Mouse (Mus musculus): ENCODE measurements around the gene Grik1.

- TF ChIP-seq CTCF (IDR thresholded peaks at IDR 0.05; ENCODE audit: borderline replicate concordance, extremely low read depth, insufficient read depth, insufficient read length): no peak
- TF ChIP-seq POLR2A (IDR thresholded peaks at IDR 0.05; ENCODE audit: borderline replicate concordance, extremely low read depth, insufficient read depth, insufficient read length, poor library complexity, severe bottlenecking): no peak
Observed at GRCm38 (mm10) chr16:87957449-87957848, 332.6 kb downstream of the Grik1 start.

Data from brain, embryonic 14.5 days (tissue).